Mouse (Mus musculus): Measurements from ENCODE around the gene Mok. TPM values are rescaled to one million over a fixed set of nuclear protein-coding genes. Genes with fewer than 3 reads are reported as not detected.

Mok gene
- polyA plus RNA-seq, 1 experiment from 2014 or later, result 0.85 TPM

DNA sequence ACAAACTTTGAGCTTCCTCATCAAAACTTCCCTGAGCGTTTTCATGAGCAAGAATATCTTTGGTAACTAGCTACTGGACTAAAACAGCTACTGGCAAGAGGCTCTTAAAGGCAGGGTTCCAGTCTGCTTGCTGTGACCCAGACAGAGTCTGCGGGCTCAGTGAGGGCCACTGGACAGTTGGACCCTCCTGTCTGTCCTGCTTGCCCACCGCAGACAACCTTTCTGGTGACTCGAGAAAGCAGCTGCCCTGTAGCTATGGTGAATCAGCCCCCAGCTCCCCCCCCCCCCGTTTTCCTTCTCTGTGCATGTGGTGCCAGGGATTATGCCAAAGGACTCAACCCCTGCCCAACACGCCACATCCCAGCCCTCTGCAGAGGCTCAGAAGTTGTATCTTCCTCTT, 43.5 kb downstream of the Mok start:
- Histone ChIP-seq H3K4me3 (ENCODE audit: low read depth, low read length) (no peak overlapping the region), H3K4me2 (replicated peaks; ENCODE audit: low read depth) (no peak overlapping the region), H3K27ac (ENCODE audit: low read depth, low read length) (no peak overlapping the region), H3K9me3 (ENCODE audit: control insufficient read depth) (no peaks in the 10 kb centered on the region), H3K36me3 (ENCODE audit: control insufficient read depth, insufficient read depth) (peaks cover 18% of the 10 kb centered on the region), H3K27me3 (replicated peaks; ENCODE audit: control insufficient read depth, insufficient read depth, low read length) (no peaks in the 10 kb centered on the region), H3K9ac (ENCODE audit: low read depth, low read length) (no peak overlapping the region), H3K4me1 (replicated peaks; ENCODE audit: control insufficient read depth, insufficient read depth, low read length) (no peaks in the 10 kb centered on the region)
- WGBS, result 86% methylated on average over 6 of the region's 6 CpGs
- no peak for ATAC-seq
- no peak for TF ChIP-seq CTCF (IDR thresholded peaks at IDR 0.05; ENCODE audit: low read depth)

DNA sequence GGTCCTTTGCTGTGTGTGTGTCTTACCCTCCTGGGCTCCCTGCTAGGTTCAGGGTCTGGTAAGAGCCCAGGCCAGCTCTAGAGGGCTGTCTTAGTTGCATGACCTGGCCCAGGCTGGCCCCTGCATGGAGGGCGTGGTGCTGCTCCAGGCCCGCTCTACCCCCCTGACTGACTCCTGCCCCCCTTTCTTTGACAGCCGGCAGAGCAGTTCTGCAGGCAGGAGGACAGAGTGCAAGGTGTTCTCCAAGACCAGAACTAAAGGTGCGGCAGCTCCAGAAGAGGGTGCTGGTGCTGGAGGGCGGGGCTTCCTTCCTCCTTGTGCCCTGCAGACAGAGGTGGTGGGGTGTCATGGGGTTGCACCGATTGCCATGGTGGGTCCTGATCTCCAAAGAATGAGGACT, 44.0 kb downstream of the Mok start:
- ATAC-seq, result peak; percentile 66
- Histone ChIP-seq H3K36me3 (ENCODE audit: control insufficient read depth, insufficient read depth) (peaks cover 18% of the 10 kb centered on the region), H3K27ac (ENCODE audit: low read depth, low read length) (no peak overlapping the region; the same call in 1 of the 2 replicates), H3K4me2 (replicated peaks; ENCODE audit: low read depth) (no peak overlapping the region), H3K9me3 (ENCODE audit: control insufficient read depth) (no peaks in the 10 kb centered on the region), H3K27me3 (replicated peaks; ENCODE audit: control insufficient read depth, insufficient read depth, low read length) (no peaks in the 10 kb centered on the region), H3K9ac (ENCODE audit: low read depth, low read length) (no peak overlapping the region), H3K4me1 (replicated peaks; ENCODE audit: control insufficient read depth, insufficient read depth, low read length) (no peaks in the 10 kb centered on the region), H3K4me3 (ENCODE audit: low read depth, low read length) (no peak overlapping the region)
- WGBS, result 46% methylated on average over 6 of the region's 6 CpGs
- TF ChIP-seq CTCF (IDR thresholded peaks at IDR 0.05; ENCODE audit: low read depth), result 0 out of 2 replicates have a peak, but pooled peaks have one; percentile 17

- Histone ChIP-seq H3K9ac (ENCODE audit: low read depth, low read length) (no peak overlapping the region), H3K36me3 (ENCODE audit: control insufficient read depth, insufficient read depth) (peaks cover 18% of the 10 kb centered on the region), H3K27ac (ENCODE audit: low read depth, low read length) (no peak overlapping the region), H3K4me3 (ENCODE audit: low read depth, low read length) (no peak overlapping the region), H3K9me3 (ENCODE audit: control insufficient read depth) (no peaks in the 10 kb centered on the region), H3K27me3 (replicated peaks; ENCODE audit: control insufficient read depth, insufficient read depth, low read length) (no peaks in the 10 kb centered on the region), H3K4me1 (replicated peaks; ENCODE audit: control insufficient read depth, insufficient read depth, low read length) (no peaks in the 10 kb centered on the region), H3K4me2 (replicated peaks; ENCODE audit: low read depth) (no peak overlapping the region)
- no peak for ATAC-seq
- 72% methylated on average over 6 of the region's 6 CpGs for WGBS
- TF ChIP-seq CTCF (IDR thresholded peaks at IDR 0.05; ENCODE audit: low read depth), result no peak
These were observed 45.7 kb downstream of the Mok start for GRCm38 (mm10) chr12:110795035-110795434.

DNA sequence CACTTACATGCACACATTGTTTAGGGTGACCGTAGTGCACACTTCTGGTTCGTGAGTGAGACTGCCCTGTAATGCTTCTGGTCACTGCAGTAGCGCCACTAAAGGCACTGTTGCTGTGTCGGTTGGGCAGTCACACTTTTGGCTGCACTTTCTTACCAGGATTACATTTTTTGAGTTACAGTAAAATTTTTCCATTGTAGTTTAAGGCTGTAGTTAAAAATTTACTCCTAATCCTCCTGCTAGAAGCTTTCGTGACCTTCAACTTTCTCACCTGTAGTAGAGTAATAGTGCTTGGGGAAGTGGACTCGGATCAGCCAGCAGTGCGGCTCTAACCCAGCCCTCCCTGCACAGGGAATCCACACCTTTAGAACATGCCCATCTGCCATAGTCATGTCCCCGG, 49.7 kb downstream of the Mok start:
- ATAC-seq, result no peak
- 70% methylated on average over 8 of the region's 8 CpGs for WGBS
- H3K4me1 ChIP-seq (replicated peaks; ENCODE audit: control insufficient read depth, insufficient read depth, low read length), result no peaks in the 10 kb centered on the region
- no peak overlapping the region for H3K4me3 ChIP-seq (ENCODE audit: low read depth, low read length)
- H3K4me2 ChIP-seq (replicated peaks; ENCODE audit: low read depth), result no peak overlapping the region
- TF ChIP-seq CTCF (IDR thresholded peaks at IDR 0.05; ENCODE audit: low read depth), result no peak
- H3K36me3 ChIP-seq (ENCODE audit: control insufficient read depth, insufficient read depth), result peaks cover 15% of the 10 kb centered on the region
- no peak overlapping the region for H3K9ac ChIP-seq (ENCODE audit: low read depth, low read length)
- no peaks in the 10 kb centered on the region for H3K27me3 ChIP-seq (replicated peaks; ENCODE audit: control insufficient read depth, insufficient read depth, low read length)
- no peak overlapping the region for H3K27ac ChIP-seq (ENCODE audit: low read depth, low read length)
- H3K9me3 ChIP-seq (ENCODE audit: control insufficient read depth), result no peaks in the 10 kb centered on the region

DNA sequence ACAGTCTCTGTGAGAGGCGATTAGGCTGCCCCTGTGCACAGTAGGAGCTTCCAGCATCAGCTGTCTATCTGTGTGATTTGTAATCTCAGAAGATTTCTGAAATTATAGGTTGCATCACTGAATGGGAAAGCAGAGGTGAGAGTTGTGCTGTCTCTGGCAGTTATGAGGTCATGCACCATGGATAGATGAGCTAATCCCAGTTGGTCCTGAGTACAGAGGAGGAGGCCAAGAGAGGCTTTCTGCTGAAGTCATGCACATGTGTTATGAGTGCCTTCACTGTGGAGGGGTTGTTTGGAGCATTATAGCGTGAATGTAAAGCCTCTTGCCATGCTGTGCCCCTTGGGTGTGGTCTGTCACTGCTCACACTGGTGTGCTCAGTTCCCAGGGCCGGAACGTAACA, 50.2 kb downstream of the Mok start:
- no peak for TF ChIP-seq CTCF (IDR thresholded peaks at IDR 0.05; ENCODE audit: low read depth)
- H3K4me3 ChIP-seq (ENCODE audit: low read depth, low read length), result no peak overlapping the region
- H3K9ac ChIP-seq (ENCODE audit: low read depth, low read length), result no peak overlapping the region
- H3K36me3 ChIP-seq (ENCODE audit: control insufficient read depth, insufficient read depth), result peaks cover 15% of the 10 kb centered on the region
- no peaks in the 10 kb centered on the region for H3K27me3 ChIP-seq (replicated peaks; ENCODE audit: control insufficient read depth, insufficient read depth, low read length)
- no peaks in the 10 kb centered on the region for H3K4me1 ChIP-seq (replicated peaks; ENCODE audit: control insufficient read depth, insufficient read depth, low read length)
- no peak overlapping the region for H3K4me2 ChIP-seq (replicated peaks; ENCODE audit: low read depth)
- H3K9me3 ChIP-seq (ENCODE audit: control insufficient read depth), result no peaks in the 10 kb centered on the region
- ATAC-seq, result peak; percentile 45; the same call in 1 of the 2 replicates
- no peak overlapping the region for H3K27ac ChIP-seq (ENCODE audit: low read depth, low read length)
- WGBS, result 72% methylated on average over 4 of the region's 4 CpGs

DNA sequence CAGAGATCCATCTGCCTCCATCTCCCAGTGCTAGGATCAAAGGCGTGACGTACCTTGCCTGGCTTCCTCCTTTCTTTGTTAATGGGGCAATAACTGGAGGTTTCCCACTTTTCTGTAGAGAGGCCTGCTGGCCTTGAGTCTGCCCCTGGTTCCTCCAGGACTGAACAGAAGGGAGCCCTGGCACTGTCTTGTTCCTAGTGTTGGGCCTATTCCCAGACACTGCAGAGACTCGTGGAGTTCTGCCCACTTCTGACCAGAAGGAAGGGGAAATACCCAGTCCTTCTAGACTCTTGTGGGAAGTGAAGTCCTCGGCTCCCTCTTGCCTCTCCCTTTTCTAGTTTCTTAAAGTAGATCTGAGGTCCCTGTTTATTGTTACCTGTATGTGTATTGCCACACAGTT, 54.5 kb downstream of the Mok start:
- TF ChIP-seq CTCF (IDR thresholded peaks at IDR 0.05; ENCODE audit: low read depth), result no peak
- Histone ChIP-seq H3K27ac (ENCODE audit: low read depth, low read length) (no peak overlapping the region), H3K4me2 (replicated peaks; ENCODE audit: low read depth) (no peak overlapping the region), H3K9me3 (ENCODE audit: control insufficient read depth) (no peaks in the 10 kb centered on the region), H3K4me3 (ENCODE audit: low read depth, low read length) (no peak overlapping the region), H3K4me1 (replicated peaks; ENCODE audit: control insufficient read depth, insufficient read depth, low read length) (no peaks in the 10 kb centered on the region), H3K9ac (ENCODE audit: low read depth, low read length) (no peak overlapping the region), H3K27me3 (replicated peaks; ENCODE audit: control insufficient read depth, insufficient read depth, low read length) (no peaks in the 10 kb centered on the region), H3K36me3 (ENCODE audit: control insufficient read depth, insufficient read depth) (peaks cover 16% of the 10 kb centered on the region; the same call in 1 of the 2 replicates)
- no peak for ATAC-seq
- WGBS, result 76% methylated on average over 4 of the region's 4 CpGs

DNA sequence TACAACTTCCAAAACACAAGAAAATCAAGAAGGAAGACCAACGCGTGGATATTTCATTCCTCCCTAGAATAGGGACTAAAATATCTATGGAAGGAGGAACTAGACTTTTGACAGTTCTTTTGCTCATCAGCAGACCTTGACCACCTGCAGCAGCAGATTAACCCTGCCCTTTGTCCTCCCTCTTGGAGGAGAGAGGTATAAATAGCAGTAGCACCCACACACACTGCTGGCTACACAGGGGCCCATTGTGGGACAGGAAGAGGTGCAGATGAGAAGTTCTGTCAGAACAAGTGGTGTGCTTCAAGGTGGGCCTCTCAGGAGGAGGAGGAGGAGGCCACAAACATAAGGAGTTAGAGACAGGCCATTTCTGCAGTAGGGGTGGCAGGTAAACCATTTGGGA, 56.5 kb downstream of the Mok start:
- Histone ChIP-seq H3K9me3 (ENCODE audit: control insufficient read depth) (no peaks in the 10 kb centered on the region), H3K36me3 (ENCODE audit: control insufficient read depth, insufficient read depth) (peaks cover 28% of the 10 kb centered on the region), H3K27me3 (replicated peaks; ENCODE audit: control insufficient read depth, insufficient read depth, low read length) (no peaks in the 10 kb centered on the region), H3K4me1 (replicated peaks; ENCODE audit: control insufficient read depth, insufficient read depth, low read length) (no peaks in the 10 kb centered on the region), H3K27ac (ENCODE audit: low read depth, low read length) (no peak overlapping the region), H3K9ac (ENCODE audit: low read depth, low read length) (no peak overlapping the region), H3K4me2 (replicated peaks; ENCODE audit: low read depth) (no peak overlapping the region), H3K4me3 (ENCODE audit: low read depth, low read length) (no peak overlapping the region)
- no peak for TF ChIP-seq CTCF (IDR thresholded peaks at IDR 0.05; ENCODE audit: low read depth)
- 45% methylated on average over 2 of the region's 2 CpGs for WGBS
- peak; percentile 51; the same call in 1 of the 2 replicates for ATAC-seq

Data from intestine, postnatal 0 days (tissue).